Mouse (Mus musculus) megakaryocyte, embryonic 14.5 days (primary cell): Measurements from ENCODE around the gene Pdzd9.

Experiments
- FLI1 ChIP-seq: IDR thresholded peaks from 2 replicates; pipeline ENCODE4 v1.6.1; 2012; ENCODE audit warnings: low read length, inconsistent platforms, mixed read lengths
- GATA1 ChIP-seq: IDR thresholded peaks from 3 replicates; pipeline ENCODE4 v1.6.1; 2012; ENCODE audit warnings: mixed read lengths, low read length, inconsistent platforms, borderline replicate concordance

DNA sequence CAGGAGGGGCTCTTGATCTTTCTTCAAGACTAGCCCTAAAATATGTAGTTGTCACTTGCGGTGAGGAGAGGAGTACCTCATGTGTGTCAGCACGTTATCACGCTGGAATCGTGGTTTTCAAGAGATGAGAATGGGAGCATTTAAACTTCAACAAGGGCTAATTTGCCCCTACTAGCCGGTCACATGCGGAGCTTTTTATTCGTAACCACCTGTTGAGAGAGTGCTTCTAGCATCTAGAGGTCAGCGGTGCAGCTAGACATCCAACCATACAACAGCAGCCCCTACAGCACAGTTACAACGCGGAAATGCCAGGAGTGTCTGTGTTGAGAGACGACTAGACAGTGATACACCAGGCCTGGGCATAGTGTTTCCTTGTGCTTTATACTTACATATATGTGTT, 34.3 kb downstream of the Pdzd9 start:
- TF ChIP-seq GATA1 = no peak
- no peak for TF ChIP-seq FLI1
